9 mouse cellular contexts compared by ENCODE assay signal in the genomic region with DNA sequence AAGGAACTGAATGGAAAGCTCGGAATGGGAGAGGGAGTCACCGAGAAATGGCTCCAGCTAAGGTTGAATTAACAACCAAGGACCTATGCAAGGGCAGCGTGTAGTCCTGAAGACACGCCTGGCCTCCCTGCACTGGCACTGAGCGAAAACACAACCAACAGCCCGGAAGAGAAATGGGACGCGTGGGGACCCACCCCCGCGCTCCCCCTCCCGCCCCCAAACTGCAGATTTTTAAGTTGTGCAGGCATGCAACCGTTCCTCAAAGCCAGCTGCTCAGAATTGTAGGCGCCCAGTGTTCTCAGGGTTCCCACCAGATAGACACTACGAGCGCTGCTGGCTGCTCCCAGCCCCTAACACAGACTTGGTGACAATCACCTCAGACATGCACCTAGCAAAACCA. TPM values are rescaled to one million over a fixed set of nuclear protein-coding genes. Genes with fewer than 3 reads are reported as not detected.
A peak's percentile ranks its signal among the peaks of the same experiment; 100 is the strongest.
DNase-seq lines count a peak whose midpoint lies in the region; ATAC-seq and TF ChIP-seq lines count a peak whose summit lies in the region.
"Had no signal": no experiment of that assay in that cellular context is flagged by ENCODE, and none has a peak within 500 bp of the region (broad histone marks: within the 10 kb centered on the region; RNA-seq: fewer than 3 reads in every experiment).

A gene (minus strand): TSS at position 42 of the 400 bp plus-strand sequence.

- no peak for TF ChIP-seq CTCF in forebrain, postnatal 0 days (IDR thresholded peaks at IDR 0.05; ENCODE audit: low read depth)

- H3K9me3 ChIP-seq in kidney, embryonic 15.5 days (replicated peaks) = no peaks in the 10 kb centered on the region
- H3K9me3 ChIP-seq in forebrain, postnatal 0 days (ENCODE audit: low read length) = no peaks in the 10 kb centered on the region
- H3K9me3 ChIP-seq in liver, embryonic 16.5 days (replicated peaks; ENCODE audit: control insufficient read depth, low read length) = no peaks in the 10 kb centered on the region

- H3K4me1 ChIP-seq in kidney, embryonic 15.5 days = peaks cover 20% of the 10 kb centered on the region
- H3K4me1 ChIP-seq in forebrain, postnatal 0 days (ENCODE audit: insufficient read depth) = peaks cover 4% of the 10 kb centered on the region; the same call in 1 of the 2 replicates
- H3K4me1 ChIP-seq in liver, embryonic 16.5 days (ENCODE audit: control insufficient read depth, low read depth, low read length) = no peaks in the 10 kb centered on the region

- H3K36me3 ChIP-seq in kidney, embryonic 15.5 days = no peaks in the 10 kb centered on the region
- H3K36me3 ChIP-seq in forebrain, postnatal 0 days (ENCODE audit: insufficient read depth) = no peaks in the 10 kb centered on the region
- no peaks in the 10 kb centered on the region for H3K36me3 ChIP-seq in liver, embryonic 16.5 days (ENCODE audit: control insufficient read depth, insufficient read depth)

- H3K4me2 ChIP-seq in kidney, embryonic 15.5 days = peak within 1 kb of the TSS; percentile 98
- peak within 1 kb of the TSS; percentile 94 for H3K4me2 ChIP-seq in forebrain, postnatal 0 days (ENCODE audit: low read depth)
- peak within 1 kb of the TSS; percentile 54 for H3K4me2 ChIP-seq in liver, embryonic 16.5 days (ENCODE audit: low read depth, low read length)

- 16% methylated on average over 15 of the region's 15 CpGs for WGBS in kidney, embryonic 15.5 days
- 21% methylated on average over 15 of the region's 15 CpGs for WGBS in forebrain, postnatal 0 days
- WGBS in liver, embryonic 16.5 days (ENCODE audit: insufficient replicate concordance) = 14% methylated on average over 15 of the region's 15 CpGs

- H3K27ac ChIP-seq in kidney, embryonic 15.5 days = peak within 1 kb of the TSS; percentile 55
- H3K27ac ChIP-seq in forebrain, postnatal 0 days (ENCODE audit: low read depth, low read length) = 0 out of 2 replicates have a peak within 1 kb of the TSS, but pooled peaks have one; percentile 4
- H3K27ac ChIP-seq in liver, embryonic 16.5 days (ENCODE audit: low read length) = no peak within 1 kb of the TSS

- H3K4me3 ChIP-seq in kidney, embryonic 15.5 days (replicated peaks) = peak within 1 kb of the TSS; percentile 59
- peak within 1 kb of the TSS; percentile 60 for H3K4me3 ChIP-seq in forebrain, postnatal 0 days (ENCODE audit: low read depth, low read length)
- peak within 1 kb of the TSS; percentile 44 for H3K4me3 ChIP-seq in liver, embryonic 16.5 days (ENCODE audit: low read depth, low read length)

- peaks cover 36% of the 10 kb centered on the region for H3K27me3 ChIP-seq in kidney, embryonic 15.5 days
- peaks cover 11% of the 10 kb centered on the region; the same call in 1 of the 2 replicates for H3K27me3 ChIP-seq in forebrain, postnatal 0 days (ENCODE audit: insufficient read depth, low read length)
- H3K27me3 ChIP-seq in liver, embryonic 16.5 days (ENCODE audit: control insufficient read depth, insufficient read depth, low read depth, low read length) = peaks cover 37% of the 10 kb centered on the region

- peak within 1 kb of the TSS; percentile 51 for H3K9ac ChIP-seq in kidney, embryonic 15.5 days
- H3K9ac ChIP-seq in forebrain, postnatal 0 days = peak within 1 kb of the TSS; percentile 52
- H3K9ac ChIP-seq in liver, embryonic 16.5 days (ENCODE audit: low read depth, low read length) = no peak within 1 kb of the TSS

- no peak for DNase-seq in kidney, postnatal 25 days
- peak; percentile 12 for DNase-seq in brain, adult 2 months (ENCODE audit: low read depth, low spot score)
- DNase-seq in forebrain, postnatal 0 days = no peak
- DNase-seq in natural killer cell, adult 2 months (ENCODE audit: low spot score in 2 of 2) = no peak
- DNase-seq in frontal cortex, postnatal 14 days (ENCODE audit: low spot score in 2 of 2) = no peak

- ATAC-seq in kidney, embryonic 15.5 days (replicated peaks; ENCODE audit: low FRiP score) = no peak
- no peak for ATAC-seq in forebrain, postnatal 0 days
- no peak for ATAC-seq in liver, embryonic 16.5 days (ENCODE audit: low read depth)
- no peak for ATAC-seq in megakaryocyte progenitor cell, adult 5-6 weeks (replicated peaks; ENCODE audit: poor library complexity)

RNA-seq across cellular contexts. Expression of the gene that starts here (rescaled TPM):
- polyA plus RNA-seq in kidney, embryonic 15.5 days (2015; fragmentation: Nextera tagmentation; extraction: Ambion mirVana) = 7.4 and 7.9 TPM in 2 replicates
- total RNA-seq in forebrain, postnatal 0 days (2014; rRNA removed) = 2.7 and 3.9 TPM in 2 replicates
- 1.2 TPM in 2 replicates for polyA plus RNA-seq in forebrain, postnatal 0 days (2015; fragmentation: Nextera tagmentation; extraction: Ambion mirVana)
- 0.09 and 0.15 TPM in 2 replicates for polyA plus RNA-seq in liver, embryonic 16.5 days (2015; fragmentation: Nextera tagmentation; extraction: Ambion mirVana)
- total RNA-seq in megakaryocyte progenitor cell, adult 5-6 weeks (2015) = not detected in 2 replicates
- total RNA-seq in megakaryocyte progenitor cell, adult 5-6 weeks (2017) = not detected in 2 replicates
- polyA plus RNA-seq: Patski had no signal
